Mouse (Mus musculus): ENCODE results near the gene Fgd3.

DNA sequence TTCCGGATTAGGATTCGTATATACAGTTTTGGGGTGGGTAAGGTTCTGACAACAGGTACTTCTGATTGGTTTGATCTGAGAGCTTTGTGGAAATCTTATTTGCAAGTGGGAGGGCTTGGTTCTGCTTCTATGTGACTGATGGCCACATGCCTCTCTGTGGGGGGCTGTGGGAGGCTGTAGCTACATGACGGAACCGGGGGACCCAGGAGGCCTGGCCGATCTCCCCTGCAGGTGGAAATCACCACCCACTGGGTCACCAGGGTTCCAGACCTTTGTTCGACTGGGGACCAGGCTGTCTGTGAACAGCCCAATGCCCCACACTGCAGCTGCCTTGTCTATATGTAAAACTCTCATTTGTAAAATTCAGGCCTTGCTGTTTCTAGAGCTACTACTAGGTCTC, 95.4 kb downstream of the Fgd3 start:
- TF ChIP-seq CTCF (IDR thresholded peaks at IDR 0.05; ENCODE audit: low read depth, low read length) (no peak), POLR2A (IDR thresholded peaks at IDR 0.05; ENCODE audit: insufficient read depth, low read length) (no peak), EP300 (IDR thresholded peaks at IDR 0.05; ENCODE audit: insufficient read depth, low read depth, low read length) (no peak)
